Mouse (Mus musculus) kidney, adult 2 months (tissue): ENCODE data around the gene Arl14.

Source experiments
- CTCF ChIP-seq: fragments of 200-500 bp; conservative IDR thresholded peaks from 2 replicates; pipeline ENCODE4 v1.5.1; 2011; ENCODE audit warnings: low read depth, mild to moderate bottlenecking, control low read depth, low read length, moderate library complexity, mixed read lengths; ENCODE audit not compliant: insufficient read depth, insufficient read length
- POLR2A ChIP-seq: fragments of 200-500 bp; IDR thresholded peaks from one replicate; pipeline ENCODE4 v1.6.1; 2011; ENCODE audit warnings: low read depth, low read length, control low read depth

DNA sequence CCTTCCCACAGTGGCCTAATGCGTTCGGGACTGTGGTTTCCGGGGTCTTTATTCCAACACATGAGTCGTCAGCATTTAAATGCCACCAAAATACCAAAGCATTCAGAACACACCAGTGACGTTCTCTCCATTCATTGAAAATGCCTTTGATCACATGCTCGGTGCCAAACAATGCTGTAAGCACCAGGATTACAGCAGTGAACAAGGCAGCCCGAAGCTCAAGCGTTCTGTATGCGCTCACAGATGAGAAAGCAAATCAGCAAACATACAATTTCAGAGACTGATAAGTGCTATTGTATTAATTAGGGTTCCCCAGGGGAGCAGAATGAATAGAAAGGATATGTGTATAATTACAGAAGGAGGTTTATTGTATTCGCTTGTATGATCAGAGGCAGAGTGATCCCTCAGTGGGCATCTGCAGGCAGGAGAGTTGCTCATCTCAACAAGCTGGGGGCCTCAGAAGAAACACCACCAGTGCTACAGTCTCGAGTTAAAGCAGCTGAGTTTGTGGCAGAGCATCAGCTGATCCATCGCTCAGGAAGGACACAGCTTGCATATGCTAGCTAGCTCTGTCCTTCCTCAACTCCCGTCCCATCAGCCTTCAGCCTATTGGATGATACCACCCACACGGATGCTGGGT lies 43.7 kb upstream of the Arl14 start:
- TF ChIP-seq POLR2A = no peak
- no peak for TF ChIP-seq CTCF
